Mouse (Mus musculus) testis, postnatal 14 days (tissue): Measurements from ENCODE around the gene Lamp5.

Experiments used
- DNase-seq: peaks from one replicate; pipeline ENCODE4 v3.0.0; 2021; ENCODE audit warnings: low spot score

Gene Lamp5

DNA sequence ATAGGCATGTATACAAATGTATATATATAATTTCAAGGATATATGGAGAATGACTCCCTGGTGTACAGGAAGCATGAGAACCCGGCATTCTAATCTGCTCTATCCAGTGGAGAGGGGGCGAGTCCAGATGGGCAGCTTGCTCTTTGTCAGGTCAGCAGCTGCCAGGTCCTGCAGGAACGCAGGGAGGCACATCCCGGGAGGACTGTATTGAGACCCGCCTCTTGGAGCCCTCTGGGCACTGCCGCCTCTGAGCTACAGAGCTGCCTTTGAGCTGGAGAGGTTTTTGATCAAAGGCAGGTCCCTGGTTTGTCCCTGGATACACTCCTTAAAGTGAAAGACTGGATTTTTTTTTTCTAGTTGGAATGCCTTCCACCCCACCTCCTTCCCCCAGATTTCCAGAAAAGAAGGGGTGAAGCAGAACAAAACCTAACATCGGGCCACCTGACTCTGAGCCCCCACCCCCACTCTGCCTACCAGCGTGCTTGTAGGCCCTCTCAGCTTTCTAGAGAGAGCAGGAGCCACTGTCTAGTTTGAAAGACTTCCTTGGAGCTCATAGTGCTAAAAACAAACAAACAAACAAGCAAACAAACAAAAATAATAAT is at the start of gene Lamp5:
Gene Lamp5, plus strand, starts transcription at position 552 of the 602 bp plus-strand sequence.
- no peak for DNase-seq

DNA sequence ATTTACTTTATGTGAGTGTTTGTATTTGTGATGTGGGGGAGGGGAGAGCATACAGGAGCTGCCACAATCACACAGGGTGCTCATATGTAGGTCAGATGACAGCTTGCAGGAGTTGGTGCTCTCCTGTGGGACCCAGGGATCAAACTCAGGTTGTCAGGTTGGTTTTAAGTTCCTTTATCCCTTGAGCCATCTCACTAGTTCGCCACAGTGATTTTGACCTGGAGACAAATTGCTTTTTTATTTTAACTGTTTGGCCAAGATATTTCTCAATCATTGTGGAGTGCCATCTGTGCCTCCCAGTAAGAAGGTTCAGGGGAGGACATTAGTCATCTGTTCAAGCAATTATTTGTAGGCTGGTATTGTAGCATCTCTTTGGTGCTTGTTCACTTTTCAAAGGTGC is 48.2 kb upstream of the Lamp5 start:
- DNase-seq = no peak

DNA sequence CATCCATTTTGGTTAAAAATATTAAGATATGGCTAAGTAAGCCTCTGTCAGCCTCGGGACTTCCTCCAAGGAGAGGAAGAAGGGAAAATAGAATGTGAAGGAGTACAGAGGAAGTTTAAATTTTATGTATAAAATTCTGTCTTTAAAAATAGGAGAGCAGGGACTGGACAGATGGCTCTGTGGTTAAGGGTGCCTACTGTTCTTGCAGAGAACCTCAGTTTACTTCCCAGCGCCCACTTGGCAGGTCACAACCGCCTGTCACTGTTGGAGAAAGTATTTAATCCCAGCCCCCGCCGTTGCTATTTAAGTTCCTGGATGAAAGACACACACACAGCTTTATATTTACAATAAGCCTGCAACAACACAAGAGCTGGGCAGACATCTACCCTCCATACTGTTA is 45.8 kb upstream of the Lamp5 start:
- DNase-seq = no peak

GRCm38 (mm10) chr2:136012759-136013158 is 39.3 kb upstream of the Lamp5 start:
- no peak for DNase-seq

DNA sequence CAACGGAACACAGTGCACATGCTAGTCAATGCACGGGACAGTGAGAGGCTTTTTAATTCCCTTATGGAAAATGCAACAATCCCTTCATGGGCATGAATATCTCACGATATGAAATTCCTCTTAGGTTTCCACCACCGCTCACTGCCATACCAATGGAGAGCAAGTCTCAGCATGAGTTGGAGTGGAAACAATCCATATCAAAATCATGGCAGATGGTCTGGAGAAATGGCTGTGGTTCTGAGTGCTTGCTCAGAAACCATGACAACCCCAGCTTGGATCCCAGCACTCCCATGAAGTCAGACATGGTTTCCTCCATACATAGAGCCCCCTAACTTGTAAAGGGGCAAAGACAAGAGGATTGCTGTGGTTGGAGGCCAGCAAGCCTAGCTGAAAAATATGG is 3.6 kb upstream of the Lamp5 start:
- DNase-seq = no peak

- DNase-seq = no peak
These were observed 1.0 kb upstream of the Lamp5 start for GRCm38 (mm10) chr2:136050793-136051615.

DNA sequence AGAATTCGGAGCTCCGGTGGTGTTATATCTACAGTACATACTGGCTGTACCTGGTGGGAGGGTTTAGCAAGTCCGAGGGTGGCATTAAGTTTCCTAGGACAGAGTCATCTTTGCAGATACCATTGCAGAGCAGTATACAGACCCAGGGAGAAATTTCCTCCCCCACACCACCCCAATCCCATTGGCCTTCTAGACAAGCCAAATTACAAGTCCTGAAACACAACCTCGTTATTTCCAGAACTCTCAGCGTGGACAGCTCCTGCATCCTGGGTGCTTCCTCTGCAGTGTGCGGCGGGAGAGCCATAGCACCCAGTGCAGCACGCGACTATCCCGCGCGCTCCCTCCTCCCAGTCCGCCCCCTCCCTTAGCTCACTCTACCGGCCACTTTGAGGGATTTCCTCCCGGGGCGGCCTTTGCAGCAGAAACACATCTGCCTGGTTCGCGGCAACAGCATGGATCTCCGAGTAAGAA is 5.9 kb downstream of the Lamp5 start:
- no peak for DNase-seq

GRCm38 (mm10) chr2:136058398-136058797 is 6.4 kb downstream of the Lamp5 start:
- no peak for DNase-seq

DNA sequence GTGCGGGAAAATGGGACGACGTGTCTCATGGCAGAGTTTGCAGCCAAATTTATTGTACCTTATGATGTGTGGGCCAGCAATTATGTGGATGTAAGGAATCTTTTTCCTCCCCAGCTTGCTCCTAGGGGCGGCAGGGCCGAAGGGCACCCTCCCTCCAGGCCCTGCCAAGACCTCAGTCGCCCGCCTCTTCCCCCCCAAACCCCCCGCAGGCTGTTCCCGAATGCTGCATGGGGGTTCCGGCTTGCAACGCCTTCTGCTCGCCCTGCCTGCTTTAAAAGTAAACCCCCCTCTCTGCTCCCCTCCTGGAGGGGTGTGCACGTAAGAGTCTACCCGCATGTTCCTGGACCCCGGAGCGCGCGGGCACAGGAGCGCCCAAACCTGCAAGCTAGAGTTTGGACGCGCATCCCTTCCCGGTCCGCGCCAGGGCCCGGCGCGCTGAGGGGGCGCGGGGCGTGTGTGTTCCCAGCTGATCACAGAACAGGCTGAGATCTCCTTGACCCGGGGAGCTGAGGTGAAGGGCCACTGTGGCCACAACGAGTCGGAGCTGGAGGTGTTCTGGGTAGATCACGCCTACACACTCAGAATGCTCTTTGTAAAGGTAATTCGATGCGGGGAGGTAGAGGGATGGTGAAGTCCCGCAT is 7.1 kb downstream of the Lamp5 start:
- no peak for DNase-seq

DNA sequence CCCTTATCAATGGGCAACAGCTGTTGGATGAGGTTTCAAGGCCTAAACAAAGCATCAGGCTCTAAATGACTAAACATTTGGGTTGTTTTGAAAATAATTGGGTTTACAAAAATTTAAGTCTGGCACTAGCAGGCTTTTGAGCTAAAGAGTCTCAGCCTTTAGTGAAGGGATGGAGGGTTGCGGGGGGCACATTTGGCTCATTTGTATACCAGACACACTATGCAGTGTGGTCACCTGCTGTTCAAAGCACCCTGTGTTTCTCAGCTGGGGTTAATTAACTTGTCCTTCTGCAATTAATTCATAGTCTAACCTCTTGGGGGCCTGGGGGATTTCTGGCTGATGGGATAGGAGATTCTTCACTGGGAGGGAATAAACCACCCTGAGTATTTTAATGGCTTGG is 12.3 kb downstream of the Lamp5 start:
- DNase-seq = no peak

DNA sequence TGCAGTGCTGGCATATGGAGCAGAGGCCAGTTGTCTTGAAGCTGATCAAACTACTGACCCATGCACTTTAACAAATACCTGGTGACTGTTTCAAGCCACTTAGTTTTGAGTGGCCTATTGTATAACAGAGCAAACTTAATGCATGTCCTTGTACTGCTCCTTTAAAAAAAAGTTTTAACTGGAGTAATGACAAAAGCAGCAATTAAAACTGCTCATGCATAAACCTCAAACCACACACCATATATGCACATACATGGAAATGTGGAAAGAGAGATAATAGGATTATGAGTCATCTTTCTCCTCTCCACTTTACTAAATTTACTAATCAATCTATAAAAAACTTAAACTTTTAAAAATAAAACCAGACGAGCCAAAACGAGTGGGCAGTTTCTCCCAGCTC is 43.9 kb downstream of the Lamp5 start:
- no peak for DNase-seq

- no peak for DNase-seq
These were observed 45.1 kb downstream of the Lamp5 start for GRCm38 (mm10) chr2:136097143-136097542.

DNA sequence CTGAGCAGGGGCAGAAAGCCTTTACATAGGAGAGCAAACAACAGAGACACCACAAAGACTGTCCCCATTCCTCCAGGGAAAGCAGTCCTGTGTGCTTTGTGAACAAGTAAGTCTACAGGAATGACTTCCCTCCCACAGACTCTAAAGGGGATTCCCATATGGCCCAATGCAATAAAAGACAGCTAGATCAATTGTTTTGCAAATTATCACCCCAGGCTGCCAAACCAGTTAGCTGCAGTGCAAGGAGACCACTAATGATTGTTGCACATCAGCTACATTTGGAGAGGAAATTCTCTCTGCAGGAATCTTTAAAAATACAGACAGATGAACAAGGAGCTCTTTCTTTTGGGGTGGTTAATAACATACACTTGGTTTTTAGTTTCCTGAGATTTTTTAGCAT is 55.6 kb downstream of the Lamp5 start:
- DNase-seq = no peak

GRCm38 (mm10) chr2:136108124-136109037 is 56.3 kb downstream of the Lamp5 start:
- no peak for DNase-seq

- no peak for DNase-seq
These were observed 57.0 kb downstream of the Lamp5 start for GRCm38 (mm10) chr2:136109038-136109363.

DNA sequence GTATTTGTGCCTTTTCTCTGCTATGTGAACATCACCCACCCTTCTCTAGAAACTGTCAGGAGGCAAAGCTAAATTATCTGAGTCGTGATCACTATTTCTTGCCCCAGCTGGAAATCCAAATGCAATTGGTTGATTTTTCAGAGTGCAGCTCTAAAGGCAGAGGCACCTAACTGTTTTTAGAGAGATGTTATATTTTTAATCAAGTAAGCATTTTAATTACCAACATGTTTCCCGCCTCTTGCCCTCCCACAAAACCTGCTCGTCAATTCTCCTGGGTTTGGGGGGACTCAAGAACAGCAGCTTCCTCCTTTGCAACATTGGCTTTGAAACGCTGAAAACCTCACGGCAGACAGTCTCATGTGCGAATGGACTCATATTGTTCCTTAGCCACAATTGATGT is 61.3 kb downstream of the Lamp5 start:
- no peak for DNase-seq

- no peak for DNase-seq
These were observed 66.0 kb downstream of the Lamp5 start for GRCm38 (mm10) chr2:136118006-136118405.
